Mouse (Mus musculus): ENCODE data around the gene Cdc42se1. TPM values are rescaled to one million over a fixed set of nuclear protein-coding genes. Genes with fewer than 3 reads are reported as not detected.

Cdc42se1 gene
- polyA plus RNA-seq, 1 experiment = 156 TPM

DNA sequence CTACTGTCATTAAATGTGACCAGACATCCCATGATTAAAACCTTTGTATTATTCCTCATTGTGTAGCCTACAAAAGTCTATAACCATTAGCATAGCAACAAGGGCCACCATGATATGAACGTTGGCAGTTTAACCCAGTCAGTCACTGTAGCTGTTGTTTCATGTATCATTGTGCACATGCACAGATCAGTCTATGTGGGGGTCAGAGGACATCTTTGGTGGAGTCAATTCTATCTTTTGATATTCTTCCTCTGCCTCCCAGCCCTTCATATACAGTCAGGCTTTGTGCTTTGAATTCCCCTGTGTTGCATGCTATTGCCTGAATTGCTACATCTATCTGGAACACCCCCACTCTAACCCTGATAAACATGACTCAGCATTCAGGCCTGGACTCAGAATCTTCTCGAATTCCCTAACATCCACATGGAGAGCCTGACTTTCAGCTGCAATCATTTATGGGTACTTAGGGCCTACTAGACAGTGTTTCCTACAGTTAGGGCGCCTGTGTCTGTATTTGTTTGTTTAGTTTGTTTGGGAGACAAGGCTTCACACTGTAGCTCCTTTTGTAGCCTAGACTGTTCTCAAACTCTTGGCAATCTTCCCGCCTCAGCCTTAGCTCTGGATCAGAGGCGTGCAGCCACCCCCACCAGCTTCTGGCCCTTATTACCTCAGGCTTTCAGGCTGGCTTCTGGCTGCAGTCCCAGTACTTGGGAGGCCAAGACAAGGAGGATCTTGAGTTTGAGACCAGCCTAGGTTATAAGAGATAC, 18.1 kb downstream of the Cdc42se1 start:
- DNase-seq = no peak
- TF ChIP-seq CTCF (IDR thresholded peaks at IDR 0.05; ENCODE audit: borderline replicate concordance, control insufficient read depth, extremely low read depth, insufficient read depth, low read length, poor library complexity) (no peak), POLR2A (IDR thresholded peaks at IDR 0.05; ENCODE audit: control insufficient read depth, extremely low read depth, insufficient read depth, low read length, poor library complexity) (no peak)
- Histone ChIP-seq H3K4me1 (replicated peaks; ENCODE audit: control insufficient read depth, insufficient read depth, low read length) (no peaks in the 10 kb centered on the region; the same call in 1 of the 2 replicates), H3K4me3 (ENCODE audit: control insufficient read depth, insufficient read depth, low read length) (no peak overlapping the region), H3K27ac (ENCODE audit: control insufficient read depth, insufficient read depth, low read length) (no peak overlapping the region), H3K36me3 (ENCODE audit: control insufficient read depth, insufficient read depth, low read length) (no peaks in the 10 kb centered on the region), H3K27me3 (ENCODE audit: control insufficient read depth, insufficient read depth, low read length) (no peaks in the 10 kb centered on the region)
- 88% methylated on average over 5 of the region's 5 CpGs for WGBS

GRCm38 (mm10) chr3:95247660-95248336, 19.3 kb downstream of the Cdc42se1 start:
- 70% methylated on average over 1 of the region's 1 CpGs for WGBS
- no peak overlapping the region for H3K4me3 ChIP-seq (ENCODE audit: control insufficient read depth, insufficient read depth, low read length)
- no peaks in the 10 kb centered on the region for H3K27me3 ChIP-seq (ENCODE audit: control insufficient read depth, insufficient read depth, low read length)
- H3K27ac ChIP-seq (ENCODE audit: control insufficient read depth, insufficient read depth, low read length) = no peak overlapping the region
- no peaks in the 10 kb centered on the region; the same call in 1 of the 2 replicates for H3K4me1 ChIP-seq (replicated peaks; ENCODE audit: control insufficient read depth, insufficient read depth, low read length)
- no peak for DNase-seq
- H3K36me3 ChIP-seq (ENCODE audit: control insufficient read depth, insufficient read depth, low read length) = no peaks in the 10 kb centered on the region
- no peak for TF ChIP-seq CTCF (IDR thresholded peaks at IDR 0.05; ENCODE audit: borderline replicate concordance, control insufficient read depth, extremely low read depth, insufficient read depth, low read length, poor library complexity)
- no peak for TF ChIP-seq POLR2A (IDR thresholded peaks at IDR 0.05; ENCODE audit: control insufficient read depth, extremely low read depth, insufficient read depth, low read length, poor library complexity)

- Histone ChIP-seq H3K4me3 (ENCODE audit: control insufficient read depth, insufficient read depth, low read length) (no peak overlapping the region), H3K27ac (ENCODE audit: control insufficient read depth, insufficient read depth, low read length) (no peak overlapping the region), H3K4me1 (replicated peaks; ENCODE audit: control insufficient read depth, insufficient read depth, low read length) (no peaks in the 10 kb centered on the region; the same call in 1 of the 2 replicates), H3K27me3 (ENCODE audit: control insufficient read depth, insufficient read depth, low read length) (no peaks in the 10 kb centered on the region), H3K36me3 (ENCODE audit: control insufficient read depth, insufficient read depth, low read length) (peaks cover 6% of the 10 kb centered on the region)
- no peak for TF ChIP-seq CTCF (IDR thresholded peaks at IDR 0.05; ENCODE audit: borderline replicate concordance, control insufficient read depth, extremely low read depth, insufficient read depth, low read length, poor library complexity)
- TF ChIP-seq POLR2A (IDR thresholded peaks at IDR 0.05; ENCODE audit: control insufficient read depth, extremely low read depth, insufficient read depth, low read length, poor library complexity) = no peak
- 93% methylated on average over 5 of the region's 5 CpGs for WGBS
- no peak for DNase-seq
Measured at GRCm38 (mm10) chr3:95250361-95250760, 21.8 kb downstream of the Cdc42se1 start.

- 73% methylated on average over 7 of the region's 7 CpGs for WGBS
- Histone ChIP-seq H3K4me1 (replicated peaks; ENCODE audit: control insufficient read depth, insufficient read depth, low read length) (no peaks in the 10 kb centered on the region; the same call in 1 of the 2 replicates), H3K36me3 (ENCODE audit: control insufficient read depth, insufficient read depth, low read length) (peaks cover 8% of the 10 kb centered on the region), H3K27me3 (ENCODE audit: control insufficient read depth, insufficient read depth, low read length) (no peaks in the 10 kb centered on the region), H3K4me3 (ENCODE audit: control insufficient read depth, insufficient read depth, low read length) (no peak within 1 kb of the TSS), H3K27ac (ENCODE audit: control insufficient read depth, insufficient read depth, low read length) (no peak within 1 kb of the TSS)
- TF ChIP-seq POLR2A (IDR thresholded peaks at IDR 0.05; ENCODE audit: control insufficient read depth, extremely low read depth, insufficient read depth, low read length, poor library complexity) (no peak), CTCF (IDR thresholded peaks at IDR 0.05; ENCODE audit: borderline replicate concordance, control insufficient read depth, extremely low read depth, insufficient read depth, low read length, poor library complexity) (no peak)
- no peak for DNase-seq
Measured at GRCm38 (mm10) chr3:95250783-95251424, 22.4 kb downstream of the Cdc42se1 start, which contains the start of gene Bnipl. Gene Bnipl, minus strand, starts transcription at chr3:95251193.

DNA sequence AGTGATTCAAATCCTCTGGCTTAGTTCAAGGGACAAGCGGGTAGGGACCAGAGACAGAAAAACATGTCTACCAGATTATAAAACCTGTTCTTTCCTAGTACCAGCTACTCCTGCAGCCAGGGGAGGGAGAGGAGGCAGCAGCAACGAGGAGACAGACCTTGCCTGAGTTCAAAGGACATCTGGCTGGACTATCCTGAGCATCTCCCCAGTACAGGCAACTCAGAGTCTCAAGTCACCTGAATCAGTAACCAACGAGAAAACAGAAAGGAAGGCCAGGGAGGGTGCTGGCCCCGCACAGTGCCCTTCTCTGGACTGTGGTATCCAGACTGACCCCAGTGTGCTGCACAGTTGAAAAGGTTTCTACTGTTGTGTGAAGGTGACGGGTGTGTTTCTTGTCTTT, 28.4 kb downstream of the Cdc42se1 start:
- Histone ChIP-seq H3K4me3 (ENCODE audit: control insufficient read depth, insufficient read depth, low read length) (no peak overlapping the region), H3K36me3 (ENCODE audit: control insufficient read depth, insufficient read depth, low read length) (peaks cover 23% of the 10 kb centered on the region), H3K4me1 (replicated peaks; ENCODE audit: control insufficient read depth, insufficient read depth, low read length) (no peaks in the 10 kb centered on the region), H3K27me3 (ENCODE audit: control insufficient read depth, insufficient read depth, low read length) (no peaks in the 10 kb centered on the region), H3K27ac (ENCODE audit: control insufficient read depth, insufficient read depth, low read length) (no peak overlapping the region)
- 92% methylated on average over 5 of the region's 5 CpGs for WGBS
- TF ChIP-seq POLR2A (IDR thresholded peaks at IDR 0.05; ENCODE audit: control insufficient read depth, extremely low read depth, insufficient read depth, low read length, poor library complexity) = no peak
- TF ChIP-seq CTCF (IDR thresholded peaks at IDR 0.05; ENCODE audit: borderline replicate concordance, control insufficient read depth, extremely low read depth, insufficient read depth, low read length, poor library complexity) = no peak
- DNase-seq = no peak

GRCm38 (mm10) chr3:95261975-95262374, 33.4 kb downstream of the Cdc42se1 start:
- WGBS = 93% methylated on average over 4 of the region's 4 CpGs
- H3K27ac ChIP-seq (ENCODE audit: control insufficient read depth, insufficient read depth, low read length) = no peak overlapping the region
- TF ChIP-seq POLR2A (IDR thresholded peaks at IDR 0.05; ENCODE audit: control insufficient read depth, extremely low read depth, insufficient read depth, low read length, poor library complexity) (no peak), CTCF (IDR thresholded peaks at IDR 0.05; ENCODE audit: borderline replicate concordance, control insufficient read depth, extremely low read depth, insufficient read depth, low read length, poor library complexity) (no peak)
- no peaks in the 10 kb centered on the region for H3K27me3 ChIP-seq (ENCODE audit: control insufficient read depth, insufficient read depth, low read length)
- H3K36me3 ChIP-seq (ENCODE audit: control insufficient read depth, insufficient read depth, low read length) = peaks cover 11% of the 10 kb centered on the region
- no peak overlapping the region for H3K4me3 ChIP-seq (ENCODE audit: control insufficient read depth, insufficient read depth, low read length)
- no peaks in the 10 kb centered on the region for H3K4me1 ChIP-seq (replicated peaks; ENCODE audit: control insufficient read depth, insufficient read depth, low read length)
- DNase-seq = no peak

Data from thymus, adult 2 months (tissue).